8 mouse cellular contexts compared by ENCODE assay signal in the genomic region with DNA sequence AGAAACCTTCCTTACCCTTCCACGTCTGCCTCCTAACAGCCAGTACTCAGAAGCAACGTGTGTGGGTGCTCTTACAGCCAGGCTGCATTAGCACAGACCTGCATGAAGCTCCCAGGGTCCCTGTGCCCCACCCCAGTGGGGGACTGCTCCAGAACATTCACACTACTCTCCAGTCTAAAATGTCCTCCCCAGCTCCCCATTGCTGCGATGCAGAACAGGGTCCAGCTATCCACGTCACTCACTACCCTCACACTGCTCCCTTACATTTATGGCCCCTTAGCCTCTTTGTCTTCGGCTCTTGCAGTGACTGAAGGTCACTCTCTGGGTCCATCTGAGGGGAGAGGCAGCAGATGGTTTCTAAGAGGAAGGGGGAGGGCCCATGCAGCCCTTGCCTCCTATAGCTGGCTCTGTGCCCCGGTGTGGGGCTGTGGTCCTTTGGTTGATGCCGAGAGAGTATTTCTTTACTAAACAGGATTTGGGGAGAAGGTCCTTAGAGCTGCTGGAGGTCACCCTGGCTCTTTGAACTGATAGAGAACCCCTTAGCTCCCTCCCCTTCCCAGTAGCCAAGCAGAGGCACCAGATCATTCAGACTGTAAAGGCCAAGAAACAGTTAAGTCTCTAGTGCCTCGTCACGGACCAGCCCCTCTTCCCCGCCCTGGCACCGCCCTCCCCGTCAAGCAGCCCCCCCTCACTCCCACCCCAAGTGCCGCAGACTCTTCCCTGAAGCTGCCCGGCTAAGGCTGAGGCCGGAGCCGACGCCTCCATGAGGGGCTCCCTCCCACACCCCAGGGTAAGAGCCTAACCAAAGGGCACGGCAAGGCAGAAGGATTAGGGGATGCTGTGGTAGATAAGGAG. TPM values are rescaled to one million over a fixed set of nuclear protein-coding genes. Genes with fewer than 3 reads are reported as not detected.
DNase-seq lines count a peak whose midpoint lies in the region; ATAC-seq and TF ChIP-seq lines count a peak whose summit lies in the region.

No protein-coding gene starts in this region.

- no peaks in the 10 kb centered on the region for H3K27me3 ChIP-seq in kidney, adult 2 months (replicated peaks; ENCODE audit: control insufficient read depth, insufficient read depth, low read length)
- peaks cover 100% of the 10 kb centered on the region for H3K27me3 ChIP-seq in forebrain, embryonic 10.5 days (ENCODE audit: poor library complexity, severe bottlenecking)
- H3K27me3 ChIP-seq in midbrain, embryonic 13.5 days, result no peaks in the 10 kb centered on the region

- peak; percentile 77 for ATAC-seq in midbrain, embryonic 13.5 days

- H3K36me3 ChIP-seq in kidney, adult 2 months (ENCODE audit: control insufficient read depth, insufficient read depth, low read length), result no peaks in the 10 kb centered on the region
- H3K36me3 ChIP-seq in forebrain, embryonic 10.5 days (replicated peaks), result peaks cover 16% of the 10 kb centered on the region
- peaks cover 16% of the 10 kb centered on the region for H3K36me3 ChIP-seq in midbrain, embryonic 13.5 days

- TF ChIP-seq CTCF in kidney, adult 2 months (conservative IDR thresholded peaks at IDR 0.05; ENCODE audit: insufficient read depth, insufficient read length, low read depth, low read length), result no peak
- no peak for TF ChIP-seq CTCF in brain, embryonic 14.5 days (IDR thresholded peaks at IDR 0.05; ENCODE audit: borderline replicate concordance, extremely low read depth, insufficient read depth, insufficient read length)
- no peak for TF ChIP-seq CTCF in left cerebral cortex, adult 2 months (IDR thresholded peaks at IDR 0.05)

- peak overlapping the region; percentile 77 for H3K4me2 ChIP-seq in midbrain, embryonic 13.5 days (replicated peaks)

- peaks cover 2% of the 10 kb centered on the region; the same call in 1 of the 2 replicates for H3K4me1 ChIP-seq in kidney, adult 2 months (ENCODE audit: control insufficient read depth, insufficient read depth, low read length)
- H3K4me1 ChIP-seq in forebrain, embryonic 10.5 days, result peaks cover 64% of the 10 kb centered on the region
- peaks cover 66% of the 10 kb centered on the region for H3K4me1 ChIP-seq in midbrain, embryonic 13.5 days (replicated peaks)

- H3K9me3 ChIP-seq in forebrain, embryonic 10.5 days, result no peaks in the 10 kb centered on the region
- no peaks in the 10 kb centered on the region for H3K9me3 ChIP-seq in midbrain, embryonic 13.5 days

- no peak overlapping the region for H3K27ac ChIP-seq in kidney, adult 2 months (ENCODE audit: insufficient read depth, low read depth, low read length)
- peak overlapping the region; percentile 68 for H3K27ac ChIP-seq in forebrain, embryonic 10.5 days
- peak overlapping the region; percentile 98 for H3K27ac ChIP-seq in left cerebral cortex, adult 2 months
- H3K27ac ChIP-seq in midbrain, embryonic 13.5 days, result peak overlapping the region; percentile 88

- DNase-seq in kidney, adult 2 months, result no peak
- no peak for DNase-seq in kidney, adult 11 months
- DNase-seq in brain, embryonic 14.5 days (ENCODE audit: low read depth), result peak; percentile 93
- DNase-seq in forebrain, embryonic 10.5 days (ENCODE audit: extremely low spot score, low spot score), result peak; percentile 51
- DNase-seq in heart, postnatal 10 days, result peak; percentile 63 to 64
- DNase-seq in left cerebral cortex, adult 2 months (ENCODE audit: extremely low spot score in 1 of 2, low spot score in 2 of 2), result peak; percentile 73 to 80
- DNase-seq in yolk sac, embryonic 10.5 days (ENCODE audit: low spot score), result peak; percentile 54

- H3K9ac ChIP-seq in midbrain, embryonic 13.5 days (replicated peaks), result peak overlapping the region; percentile 63

- H3K4me3 ChIP-seq in kidney, adult 2 months (ENCODE audit: insufficient read depth, low read depth, low read length), result peak overlapping the region; percentile 45
- peak overlapping the region; percentile 51 for H3K4me3 ChIP-seq in forebrain, embryonic 10.5 days
- H3K4me3 ChIP-seq in left cerebral cortex, adult 2 months, result peak overlapping the region; percentile 63
- H3K4me3 ChIP-seq in midbrain, embryonic 13.5 days (replicated peaks), result peak overlapping the region; percentile 50

- no peak for TF ChIP-seq POLR2A in kidney, adult 2 months (IDR thresholded peaks at IDR 0.05; ENCODE audit: low read depth, low read length)
- peak; percentile 32; the same call in 1 of the 2 replicates for TF ChIP-seq POLR2A in brain, embryonic 14.5 days (IDR thresholded peaks at IDR 0.05; ENCODE audit: borderline replicate concordance, extremely low read depth, insufficient read depth, insufficient read length, poor library complexity, severe bottlenecking)

- intact Hi-C loops in heart, postnatal 10 days (cut with DNase I), result loop anchor here (5.0 kb wide), 1 partner anchor 57 kb away; no protein-coding TSS in a partner anchor
- intact Hi-C loops in left cerebral cortex, adult 2 months (cut with DNase I), result loop anchor here (2.0 kb wide), 2 partner anchors 60 to 100 kb away; partner anchors contain the start of gene Ppip5k1

- WGBS in kidney, adult 2 months, result 12% methylated on average over 18 of the region's 18 CpGs
- WGBS in forebrain, embryonic 10.5 days, result 2% methylated on average over 18 of the region's 18 CpGs
- WGBS in midbrain, embryonic 13.5 days, result 1% methylated on average over 18 of the region's 18 CpGs

RNA-seq across cellular contexts. Expression of gene Map1a, which starts 5.6 kb away (rescaled TPM):
- polyA plus RNA-seq in kidney, adult 2 months (2012; rRNA removed), result 1.1 and 1.3 TPM in 2 replicates
- 13.7 and 23.4 TPM in 2 replicates for polyA plus RNA-seq in brain, embryonic 14.5 days (2012; rRNA removed)
- 6.5 and 6.6 TPM in 2 replicates for polyA plus RNA-seq in forebrain, embryonic 10.5 days (2016; fragmentation: Nextera tagmentation; extraction: Ambion mirVana)
- 10 to 100 TPM in 1 of 2 experiments, 1 to 10 TPM in 1; 9.6 to 12.2 TPM for total RNA-seq in heart, postnatal 10 days (2021)
- total RNA-seq in left cerebral cortex, adult 2 months (2021), result 100 to 1,000 TPM; 610 to 673 TPM
- polyA plus RNA-seq in midbrain, embryonic 13.5 days (2015; fragmentation: Nextera tagmentation; extraction: Ambion mirVana), result 18.1 and 20.6 TPM in 2 replicates

RNA-seq across cellular contexts. Expression of gene Trp53bp1, which starts 23.8 kb away (rescaled TPM):
- polyA plus RNA-seq in kidney, adult 2 months (2012; rRNA removed), result 16.3 and 18.5 TPM in 2 replicates
- polyA plus RNA-seq in brain, embryonic 14.5 days (2012; rRNA removed), result 142 and 175 TPM in 2 replicates
- 134 and 144 TPM in 2 replicates for polyA plus RNA-seq in forebrain, embryonic 10.5 days (2016; fragmentation: Nextera tagmentation; extraction: Ambion mirVana)
- total RNA-seq in heart, postnatal 10 days (2021), result 10 to 100 TPM; 51.6 to 57.8 TPM
- total RNA-seq in left cerebral cortex, adult 2 months (2021), result 100 to 1,000 TPM; 148 to 170 TPM
- 212 and 229 TPM in 2 replicates for polyA plus RNA-seq in midbrain, embryonic 13.5 days (2015; fragmentation: Nextera tagmentation; extraction: Ambion mirVana)

Comparison
In these comparisons a context has a peak if more than half of its experiments do, and no peak if none do; other contexts are left out.
1. DNase-seq: peak in brain, embryonic 14.5 days (single experiment), forebrain, embryonic 10.5 days (single experiment), heart, postnatal 10 days (2 of 2), left cerebral cortex, adult 2 months (2 of 2) and yolk sac, embryonic 10.5 days (single experiment); none in kidney, adult 2 months (single experiment) and kidney, adult 11 months (single experiment).
2. Peak in every context shown above with its lines, with median percentiles within 50 percentile points of each other: H3K4me3 ChIP-seq.